Mouse (Mus musculus) ovary, adult 18-20 months (tissue): ENCODE data around the gene Olfr187.
"Not testable (repeated sequence)": the region's sequence is repeated elsewhere in the genome, so short reads cannot be mapped to it uniquely, and the experiment has no call there.

Source experiments
- DNase-seq: peaks from one replicate; pipeline ENCODE4 v3.0.0; 2022; ENCODE audit warnings: low spot score, mixed read lengths

Olfr187 gene

GRCm38 (mm10) chr16:59039710-59040109 lies at the start of gene Olfr187:
Gene Olfr187, minus strand, starts transcription at chr16:59039767.
- DNase-seq = no peak

- not testable (repeated sequence) for DNase-seq
These were observed 41.5 kb upstream of the Olfr187 start for GRCm38 (mm10) chr16:59081113-59081512.

- no peak for DNase-seq
These were observed 38.3 kb upstream of the Olfr187 start, which contains the start of gene Olfr190 for GRCm38 (mm10) chr16:59077905-59078304. Gene Olfr190, minus strand, starts transcription at chr16:59078005.

GRCm38 (mm10) chr16:59073520-59073919 lies 34.0 kb upstream of the Olfr187 start:
- DNase-seq = no peak

- DNase-seq = no peak
These were observed 32.2 kb upstream of the Olfr187 start for GRCm38 (mm10) chr16:59071755-59072154.

GRCm38 (mm10) chr16:59062411-59062810 lies 22.8 kb upstream of the Olfr187 start:
- DNase-seq = not testable (repeated sequence)

GRCm38 (mm10) chr16:59049286-59049685 lies 9.7 kb upstream of the Olfr187 start:
- DNase-seq = not testable (repeated sequence)

- DNase-seq = no peak
These were observed 9.3 kb upstream of the Olfr187 start for GRCm38 (mm10) chr16:59048860-59049259.

- no peak for DNase-seq
These were observed 8.0 kb upstream of the Olfr187 start for GRCm38 (mm10) chr16:59047579-59047978.

- no peak for DNase-seq
These were observed 6.3 kb upstream of the Olfr187 start for GRCm38 (mm10) chr16:59045835-59046234.

- no peak for DNase-seq
These were observed 9.4 kb downstream of the Olfr187 start, which contains the start of gene Olfr186 for GRCm38 (mm10) chr16:59030191-59030590. Gene Olfr186, minus strand, starts transcription at chr16:59030291.

GRCm38 (mm10) chr16:59013357-59014018 lies 26.1 kb downstream of the Olfr187 start:
- DNase-seq = no peak

- DNase-seq = no peak
These were observed 32.4 kb downstream of the Olfr187 start for GRCm38 (mm10) chr16:59007146-59007545.

- DNase-seq = no peak
These were observed 44.5 kb downstream of the Olfr187 start, which contains the start of gene Olfr183 for GRCm38 (mm10) chr16:58995057-58995456. Gene Olfr183, plus strand, starts transcription at chr16:58995357.
